Mouse (Mus musculus): ENCODE measurements around the gene Prtn3. TPM values are rescaled to one million over a fixed set of nuclear protein-coding genes. Genes with fewer than 3 reads are reported as not detected.

Gene Prtn3
- polyA plus RNA-seq, 1 experiment from 2014 or later = 131 TPM

DNA sequence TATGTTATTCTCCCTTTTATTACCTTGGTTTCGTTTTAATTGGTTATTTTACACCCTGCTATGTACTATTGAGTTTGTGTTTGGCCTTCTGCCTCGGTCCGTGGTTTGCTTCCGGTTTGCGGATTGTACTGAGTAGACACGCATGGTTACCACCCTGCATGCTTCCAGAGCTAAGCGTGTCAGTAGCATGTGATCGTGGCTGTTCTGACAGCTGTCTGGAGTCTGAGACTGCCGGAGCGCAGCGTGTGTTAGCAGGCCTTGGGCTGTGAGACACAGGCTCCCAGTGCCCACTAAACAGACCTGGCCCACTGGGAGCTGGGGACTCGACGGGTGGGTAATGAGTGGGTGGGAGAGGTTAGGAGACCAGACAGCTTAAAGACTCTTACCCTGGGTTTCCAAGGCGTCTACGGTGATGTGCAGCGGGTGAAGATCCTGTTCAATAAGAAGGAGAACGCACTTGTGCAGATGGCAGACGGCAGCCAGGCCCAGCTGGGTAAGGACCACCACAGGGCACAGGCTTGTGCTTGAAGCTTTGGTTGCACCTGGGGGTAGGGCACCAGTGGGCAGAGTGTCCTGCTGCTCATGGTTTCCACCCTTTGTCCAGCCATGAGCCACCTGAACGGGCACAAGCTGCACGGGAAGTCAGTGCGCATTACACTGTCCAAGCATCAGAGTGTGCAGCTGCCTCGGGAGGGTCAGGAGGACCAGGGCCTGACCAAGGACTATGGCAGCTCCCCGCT is 12.1 kb upstream of the Prtn3 start:
- H3K27me3 ChIP-seq = no peaks in the 10 kb centered on the region
- 89% methylated on average over 23 of the region's 23 CpGs for WGBS (ENCODE audit: insufficient replicate concordance)
- no peak overlapping the region for H3K9ac ChIP-seq
- H3K9me3 ChIP-seq (replicated peaks) = no peaks in the 10 kb centered on the region
- no peak for ATAC-seq (ENCODE audit: insufficient read depth)
- H3K4me3 ChIP-seq (replicated peaks) = no peak overlapping the region
- H3K27ac ChIP-seq (replicated peaks) = no peak overlapping the region
- H3K4me2 ChIP-seq = no peak overlapping the region
- H3K4me1 ChIP-seq (replicated peaks) = peaks cover 33% of the 10 kb centered on the region
- peaks cover 80% of the 10 kb centered on the region for H3K36me3 ChIP-seq (replicated peaks)

DNA sequence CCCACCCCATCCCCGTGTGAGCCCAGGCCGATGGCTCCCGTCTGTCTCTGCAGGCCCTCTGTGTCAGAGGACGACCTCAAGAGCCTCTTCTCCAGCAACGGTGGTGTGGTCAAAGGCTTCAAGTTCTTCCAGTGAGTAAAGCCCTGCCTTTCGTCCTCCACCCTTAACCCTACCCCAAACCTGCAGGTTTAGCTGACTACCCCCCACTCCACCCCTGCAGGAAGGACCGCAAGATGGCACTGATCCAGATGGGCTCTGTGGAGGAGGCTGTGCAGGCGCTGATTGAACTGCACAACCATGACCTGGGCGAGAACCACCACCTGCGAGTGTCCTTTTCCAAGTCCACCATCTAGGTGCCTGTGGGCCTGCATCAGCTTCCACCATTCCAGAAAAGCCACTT is 11.4 kb upstream of the Prtn3 start:
- Histone ChIP-seq H3K4me3 (replicated peaks) (no peak overlapping the region), H3K27ac (replicated peaks) (no peak overlapping the region), H3K4me2 (no peak overlapping the region), H3K9me3 (replicated peaks) (no peaks in the 10 kb centered on the region), H3K36me3 (replicated peaks) (peaks cover 73% of the 10 kb centered on the region), H3K4me1 (replicated peaks) (peaks cover 26% of the 10 kb centered on the region), H3K9ac (no peak overlapping the region), H3K27me3 (no peaks in the 10 kb centered on the region)
- ATAC-seq (ENCODE audit: insufficient read depth) = no peak
- WGBS (ENCODE audit: insufficient replicate concordance) = 80% methylated on average over 10 of the region's 10 CpGs

DNA sequence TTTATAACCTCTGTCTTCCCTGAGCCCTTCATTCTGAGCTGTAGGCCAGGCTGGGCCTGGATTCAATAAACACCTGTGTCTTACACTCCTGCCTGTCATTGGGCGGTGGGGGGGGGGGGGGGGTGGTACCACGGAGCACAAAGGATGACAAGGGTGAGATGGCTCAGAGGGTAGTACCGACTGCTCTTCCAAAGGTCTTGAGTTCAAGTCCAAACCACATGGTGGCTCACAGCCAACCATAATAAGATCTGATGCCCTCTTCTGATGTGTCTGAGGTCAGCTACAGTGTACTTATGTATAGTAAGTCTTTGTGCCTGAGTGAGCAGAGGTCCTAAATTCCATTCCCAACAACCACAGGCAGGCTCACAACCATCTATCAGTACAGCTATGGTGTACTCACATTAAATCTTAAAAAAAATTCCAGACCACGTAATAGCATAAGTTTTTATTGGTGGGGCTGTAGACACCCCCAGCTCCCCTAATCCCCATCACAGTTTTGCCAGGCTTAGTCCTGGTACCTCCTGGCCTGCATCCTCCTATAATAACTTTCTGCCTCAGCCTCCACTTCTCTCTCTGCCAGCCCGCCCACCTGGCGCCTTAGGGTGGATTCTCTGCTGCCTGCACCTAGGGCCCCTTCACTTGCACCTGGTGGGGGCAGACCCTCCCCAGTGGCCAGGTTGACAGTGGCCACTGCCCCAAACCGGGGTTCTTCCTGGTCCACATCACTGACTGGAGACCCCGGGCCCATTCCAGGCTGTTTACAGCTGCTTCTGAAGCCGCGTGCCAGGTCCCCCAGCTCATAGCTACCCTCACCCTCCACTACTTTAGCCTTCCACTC is 9.7 kb upstream of the Prtn3 start:
- no peak for ATAC-seq (ENCODE audit: insufficient read depth)
- peaks cover 12% of the 10 kb centered on the region for H3K4me1 ChIP-seq (replicated peaks)
- H3K9ac ChIP-seq = no peak overlapping the region
- H3K9me3 ChIP-seq (replicated peaks) = no peaks in the 10 kb centered on the region
- peaks cover 57% of the 10 kb centered on the region for H3K36me3 ChIP-seq (replicated peaks)
- H3K27me3 ChIP-seq = no peaks in the 10 kb centered on the region
- H3K4me2 ChIP-seq = no peak overlapping the region
- no peak overlapping the region for H3K4me3 ChIP-seq (replicated peaks)
- 61% methylated on average over 10 of the region's 10 CpGs for WGBS (ENCODE audit: insufficient replicate concordance)
- H3K27ac ChIP-seq (replicated peaks) = no peak overlapping the region

DNA sequence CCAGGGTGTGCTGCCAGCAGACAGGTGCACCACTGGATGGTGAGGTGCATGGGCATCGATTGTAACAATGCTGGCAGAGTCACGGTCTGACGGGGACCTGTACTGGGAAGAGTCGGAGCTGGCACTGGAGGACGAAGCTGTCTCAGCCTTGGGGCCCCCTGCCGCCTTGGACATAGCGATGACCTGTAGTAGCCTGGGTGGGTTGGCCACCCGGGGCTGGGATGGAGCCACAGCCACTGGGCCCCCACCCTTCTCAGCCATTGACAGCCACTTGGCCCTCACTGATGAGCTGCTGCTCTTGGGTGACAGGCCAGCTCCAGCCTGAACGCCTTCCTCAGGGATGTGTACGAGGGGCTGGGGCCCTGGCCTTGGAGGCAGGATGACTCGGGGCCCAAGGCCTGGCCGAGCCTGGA is 9.1 kb upstream of the Prtn3 start:
- ATAC-seq (ENCODE audit: insufficient read depth) = 0 out of 2 replicates have a peak, but pooled peaks have one; percentile 6
- no peaks in the 10 kb centered on the region for H3K27me3 ChIP-seq
- no peak overlapping the region for H3K9ac ChIP-seq
- H3K36me3 ChIP-seq (replicated peaks) = peaks cover 50% of the 10 kb centered on the region
- H3K4me2 ChIP-seq = no peak overlapping the region
- no peaks in the 10 kb centered on the region for H3K9me3 ChIP-seq (replicated peaks)
- peaks cover 8% of the 10 kb centered on the region for H3K4me1 ChIP-seq (replicated peaks)
- no peak overlapping the region for H3K4me3 ChIP-seq (replicated peaks)
- no peak overlapping the region for H3K27ac ChIP-seq (replicated peaks)
- 62% methylated on average over 12 of the region's 12 CpGs for WGBS (ENCODE audit: insufficient replicate concordance)

DNA sequence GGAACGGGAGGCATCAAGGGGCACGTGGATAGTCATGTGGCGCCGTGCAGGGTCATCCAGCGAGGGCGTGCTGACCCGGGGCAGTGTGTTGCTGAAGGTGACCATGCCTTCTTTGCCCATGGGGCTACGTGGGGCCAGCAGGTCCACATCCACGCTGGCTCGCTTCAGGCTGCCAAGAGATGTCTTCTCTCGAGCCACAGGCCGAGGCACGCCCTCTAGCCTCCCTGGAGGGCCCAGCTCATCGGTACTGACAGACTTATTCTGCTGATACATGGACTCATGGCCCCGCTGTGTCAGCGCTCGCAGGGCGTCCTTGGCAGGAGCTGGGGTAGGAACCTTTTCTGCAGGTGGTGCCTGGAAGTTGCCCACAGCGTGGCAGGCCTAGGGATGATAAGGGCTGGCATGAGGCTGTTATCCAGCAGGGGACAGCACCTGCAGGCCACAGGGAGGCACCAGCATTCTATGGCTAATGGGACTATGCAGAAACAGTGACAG is 8.4 kb upstream of the Prtn3 start:
- Histone ChIP-seq H3K36me3 (replicated peaks) (peaks cover 44% of the 10 kb centered on the region), H3K4me2 (no peak overlapping the region), H3K27ac (replicated peaks) (no peak overlapping the region), H3K9me3 (replicated peaks) (no peaks in the 10 kb centered on the region), H3K4me3 (replicated peaks) (no peak overlapping the region), H3K4me1 (replicated peaks) (peaks cover 6% of the 10 kb centered on the region), H3K27me3 (no peaks in the 10 kb centered on the region), H3K9ac (no peak overlapping the region)
- ATAC-seq (ENCODE audit: insufficient read depth) = no peak
- 62% methylated on average over 19 of the region's 19 CpGs for WGBS (ENCODE audit: insufficient replicate concordance)

DNA sequence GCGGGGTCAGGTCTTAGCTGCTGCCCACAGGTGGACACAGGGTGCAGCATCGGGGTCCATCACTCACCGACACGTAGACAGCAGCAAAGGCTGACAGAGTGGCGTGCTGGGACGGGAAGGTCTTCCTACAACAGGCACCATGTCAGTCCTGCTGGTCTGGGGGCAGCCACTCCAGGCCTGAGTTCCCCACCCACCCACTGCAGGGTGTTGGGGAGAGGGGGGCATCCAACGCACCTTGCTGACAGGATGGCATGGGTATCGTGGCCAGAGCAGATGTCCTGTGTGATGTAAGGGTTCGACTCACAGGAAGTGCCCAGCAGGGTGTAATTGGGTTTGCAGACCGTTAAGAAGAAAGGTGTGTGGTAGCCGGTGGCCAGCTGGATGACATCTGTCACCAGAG is 7.7 kb upstream of the Prtn3 start:
- 77% methylated on average over 11 of the region's 11 CpGs for WGBS (ENCODE audit: insufficient replicate concordance)
- no peak overlapping the region for H3K4me2 ChIP-seq
- peaks cover 4% of the 10 kb centered on the region; the same call in 1 of the 2 replicates for H3K27me3 ChIP-seq
- H3K9ac ChIP-seq = no peak overlapping the region
- H3K27ac ChIP-seq (replicated peaks) = no peak overlapping the region
- no peaks in the 10 kb centered on the region for H3K9me3 ChIP-seq (replicated peaks)
- H3K4me3 ChIP-seq (replicated peaks) = no peak overlapping the region
- peaks cover 6% of the 10 kb centered on the region for H3K4me1 ChIP-seq (replicated peaks)
- no peak for ATAC-seq (ENCODE audit: insufficient read depth)
- peaks cover 36% of the 10 kb centered on the region for H3K36me3 ChIP-seq (replicated peaks)

DNA sequence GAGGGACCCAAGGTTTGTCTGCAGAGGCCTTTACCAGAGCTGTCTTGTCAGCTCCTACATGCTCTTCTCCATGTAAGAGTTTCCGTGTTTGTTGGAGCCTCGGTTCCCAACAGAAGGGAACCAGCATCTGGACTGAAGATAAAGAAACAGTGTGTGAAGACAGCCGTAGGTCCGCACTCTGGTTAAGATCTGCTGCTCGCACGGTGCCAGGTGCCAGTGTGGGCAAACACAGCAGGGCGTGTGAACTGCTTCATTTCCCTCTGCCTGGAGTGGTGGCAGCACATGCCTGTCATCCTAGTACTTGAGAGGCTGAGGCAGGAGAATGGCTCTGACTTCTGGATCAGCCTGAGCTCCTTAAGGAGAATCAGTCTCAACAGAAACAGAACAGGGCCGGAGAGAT is 2.4 kb upstream of the Prtn3 start:
- H3K4me3 ChIP-seq (replicated peaks) = no peak overlapping the region
- H3K9me3 ChIP-seq (replicated peaks) = no peaks in the 10 kb centered on the region
- H3K9ac ChIP-seq = no peak overlapping the region
- no peak overlapping the region for H3K4me2 ChIP-seq
- peaks cover 41% of the 10 kb centered on the region for H3K27me3 ChIP-seq
- H3K27ac ChIP-seq (replicated peaks) = no peak overlapping the region
- H3K4me1 ChIP-seq (replicated peaks) = peaks cover 19% of the 10 kb centered on the region
- no peak for ATAC-seq (ENCODE audit: insufficient read depth)
- WGBS (ENCODE audit: insufficient replicate concordance) = 77% methylated on average over 8 of the region's 8 CpGs
- no peaks in the 10 kb centered on the region for H3K36me3 ChIP-seq (replicated peaks)

DNA sequence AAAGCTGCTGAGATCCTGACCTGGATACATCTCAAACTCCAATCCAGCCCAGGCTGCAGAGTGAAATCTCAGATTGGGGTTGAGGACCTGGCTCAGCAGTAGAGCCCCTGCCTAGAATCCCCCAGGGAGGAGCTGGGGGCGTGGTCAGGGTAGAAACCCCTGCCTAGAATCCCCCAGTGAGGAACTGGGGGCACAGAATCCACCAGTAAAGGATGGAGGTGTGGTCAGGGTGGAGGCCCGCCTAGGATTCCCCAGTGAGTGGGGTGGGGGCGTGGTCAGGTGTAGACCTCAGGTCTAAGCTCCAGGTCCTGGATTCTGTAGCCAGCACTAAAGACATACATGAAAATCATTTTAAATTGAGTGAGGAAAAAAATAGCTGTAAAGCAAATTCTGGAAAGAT is 1.4 kb upstream of the Prtn3 start:
- no peak overlapping the region for H3K4me3 ChIP-seq (replicated peaks)
- no peaks in the 10 kb centered on the region for H3K36me3 ChIP-seq (replicated peaks)
- H3K9ac ChIP-seq = no peak overlapping the region
- no peak for ATAC-seq (ENCODE audit: insufficient read depth)
- no peak overlapping the region for H3K4me2 ChIP-seq
- H3K27ac ChIP-seq (replicated peaks) = no peak overlapping the region
- H3K4me1 ChIP-seq (replicated peaks) = peaks cover 28% of the 10 kb centered on the region
- no peaks in the 10 kb centered on the region for H3K9me3 ChIP-seq (replicated peaks)
- peaks cover 46% of the 10 kb centered on the region for H3K27me3 ChIP-seq
- 33% methylated on average over 3 of the region's 3 CpGs for WGBS (ENCODE audit: insufficient replicate concordance)

DNA sequence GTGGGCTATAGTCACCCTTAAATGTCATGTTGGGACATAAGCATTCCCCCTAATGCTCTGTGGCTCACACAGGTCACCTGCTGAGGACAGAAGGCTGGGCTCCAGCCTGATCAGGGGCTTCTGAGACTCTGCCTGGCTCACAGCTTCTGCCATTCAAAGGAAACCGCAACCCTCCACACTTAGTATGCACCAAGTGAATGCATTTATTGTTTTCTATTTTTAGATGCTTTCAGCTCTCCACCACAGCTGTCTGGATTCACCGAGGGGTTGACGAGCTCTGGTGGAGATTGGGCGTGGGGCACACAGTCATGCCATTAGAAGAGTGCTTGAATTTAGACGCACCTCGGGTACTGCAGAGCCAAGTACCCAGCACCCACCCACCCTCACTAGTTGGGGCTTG is 963 bp upstream of the Prtn3 start:
- Histone ChIP-seq H3K4me3 (replicated peaks) (peak overlapping the region; percentile 55), H3K36me3 (replicated peaks) (no peaks in the 10 kb centered on the region), H3K4me2 (peak overlapping the region; percentile 75; the same call in 1 of the 2 replicates), H3K27ac (replicated peaks) (no peak overlapping the region), H3K27me3 (peaks cover 49% of the 10 kb centered on the region), H3K9ac (no peak overlapping the region), H3K4me1 (replicated peaks) (peaks cover 31% of the 10 kb centered on the region), H3K9me3 (replicated peaks) (no peaks in the 10 kb centered on the region)
- WGBS (ENCODE audit: insufficient replicate concordance) = 8% methylated on average over 6 of the region's 6 CpGs
- ATAC-seq (ENCODE audit: insufficient read depth) = no peak

DNA sequence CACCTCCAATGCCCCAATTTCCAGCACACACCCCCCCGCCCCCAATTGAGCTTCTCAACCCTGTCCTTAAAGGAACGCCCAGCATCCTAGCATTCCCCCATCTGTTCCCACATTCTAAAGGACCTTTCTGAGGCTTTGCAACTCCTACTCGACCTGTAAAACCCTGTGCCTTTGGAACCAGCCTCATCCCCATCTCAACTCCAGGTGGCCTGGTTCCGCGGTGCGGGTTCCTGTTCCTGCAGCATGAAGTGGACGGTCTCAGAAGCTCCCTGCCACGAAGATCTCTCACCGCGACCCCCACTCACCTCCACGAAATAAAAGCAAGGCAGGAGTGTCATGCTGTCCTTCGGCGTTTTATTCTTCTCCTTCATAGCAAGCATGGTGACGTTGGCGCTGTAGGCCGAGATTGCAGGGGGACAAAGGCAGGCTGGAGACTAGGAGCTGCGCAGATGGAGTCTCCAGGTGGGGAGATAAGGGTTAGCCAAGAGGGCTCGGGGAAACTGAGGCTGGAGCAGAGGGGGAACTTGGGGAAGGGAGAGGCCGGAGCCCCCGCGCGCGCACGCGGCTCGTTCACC is 474 bp upstream of the Prtn3 start:
- peak overlapping the region; percentile 55 for H3K4me3 ChIP-seq (replicated peaks)
- peaks cover 31% of the 10 kb centered on the region for H3K4me1 ChIP-seq (replicated peaks)
- ATAC-seq (ENCODE audit: insufficient read depth) = no peak
- H3K27me3 ChIP-seq = peaks cover 49% of the 10 kb centered on the region
- H3K27ac ChIP-seq (replicated peaks) = no peak overlapping the region
- peak overlapping the region; percentile 27; the same call in 1 of the 2 replicates for H3K9ac ChIP-seq
- H3K9me3 ChIP-seq (replicated peaks) = no peaks in the 10 kb centered on the region
- no peaks in the 10 kb centered on the region for H3K36me3 ChIP-seq (replicated peaks)
- peak overlapping the region; percentile 75 for H3K4me2 ChIP-seq
- 1% methylated on average over 26 of the region's 26 CpGs for WGBS (ENCODE audit: insufficient replicate concordance)

DNA sequence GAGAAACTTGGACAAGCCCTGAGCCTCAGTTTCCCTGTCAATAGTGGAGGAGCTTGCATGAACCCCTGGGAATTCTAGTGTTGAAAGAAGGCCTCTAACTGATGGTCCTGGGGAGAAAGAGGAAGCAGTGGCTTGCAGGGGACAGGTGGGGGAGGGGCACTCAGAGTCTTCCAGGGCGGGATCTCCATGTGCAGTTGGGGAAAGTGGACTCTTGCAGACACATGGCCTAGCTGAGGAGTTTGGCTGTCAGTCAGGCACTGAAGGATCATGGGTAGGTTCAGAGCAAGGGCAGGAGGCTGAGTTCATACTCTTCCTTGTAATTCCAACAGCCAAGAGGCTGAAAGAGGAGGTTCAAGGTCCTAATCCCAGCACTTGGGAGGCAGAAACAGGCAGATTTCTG is 2.9 kb downstream of the Prtn3 start:
- no peaks in the 10 kb centered on the region for H3K9me3 ChIP-seq (replicated peaks)
- 26% methylated on average over 1 of the region's 1 CpGs for WGBS (ENCODE audit: insufficient replicate concordance)
- H3K4me3 ChIP-seq (replicated peaks) = no peak overlapping the region
- peak overlapping the region; percentile 44 for H3K4me2 ChIP-seq
- no peak overlapping the region for H3K9ac ChIP-seq
- H3K4me1 ChIP-seq (replicated peaks) = peaks cover 61% of the 10 kb centered on the region
- peak overlapping the region; percentile 57 for H3K27ac ChIP-seq (replicated peaks)
- no peaks in the 10 kb centered on the region for H3K36me3 ChIP-seq (replicated peaks)
- ATAC-seq (ENCODE audit: insufficient read depth) = no peak
- peaks cover 61% of the 10 kb centered on the region for H3K27me3 ChIP-seq

All from liver, embryonic 15.5 days (tissue).